Mouse (Mus musculus) forebrain, embryonic 13.5 days (tissue): ENCODE measurements around the gene Rars2. TPM values are rescaled to one million over a fixed set of nuclear protein-coding genes. Genes with fewer than 3 reads are reported as not detected.

Experiments
- ATAC-seq: fragments of 200-750 bp; cut with Nextera tagmentation; 2 replicates; pipeline ENCODE4 v1.8.0; 2017
- H3K27ac ChIP-seq: fragments of 300-500 bp; sonication (generic); 2 replicates; pipeline ENCODE4 v1.5.1; 2015; ENCODE audit warnings: inconsistent platforms, mild to moderate bottlenecking, moderate library complexity
- H3K27me3 ChIP-seq: fragments of 300-500 bp; sonication (generic); 2 replicates; pipeline ENCODE4 v1.6.1; 2015; ENCODE audit warnings: mild to moderate bottlenecking, inconsistent platforms
- H3K36me3 ChIP-seq: fragments of 300-500 bp; sonication (generic); 2 replicates; pipeline ENCODE4 v1.6.1; 2015; ENCODE audit warnings: mild to moderate bottlenecking, inconsistent platforms; ENCODE audit not compliant: poor library complexity, severe bottlenecking
- H3K4me1 ChIP-seq: fragments of 300-500 bp; sonication (generic); 2 replicates; pipeline ENCODE4 v1.6.1; 2015; ENCODE audit warnings: inconsistent platforms
- H3K4me2 ChIP-seq: fragments of 300-500 bp; sonication (generic); 2 replicates; pipeline ENCODE4 v1.6.1; 2015; ENCODE audit warnings: inconsistent platforms, mild to moderate bottlenecking, moderate library complexity
- H3K4me3 ChIP-seq: fragments of 300-500 bp; sonication (generic); 2 replicates; pipeline ENCODE4 v1.5.1; 2015; ENCODE audit warnings: mild to moderate bottlenecking, inconsistent platforms
- H3K9ac ChIP-seq: fragments of 300-500 bp; sonication (generic); 2 replicates; pipeline ENCODE4 v1.6.1; 2015; ENCODE audit warnings: mild to moderate bottlenecking, inconsistent platforms
- H3K9me3 ChIP-seq: fragments of 300-500 bp; sonication (generic); replicated peaks from 2 replicates; pipeline ENCODE4 v1.6.1; 2016; ENCODE audit warnings: inconsistent platforms
- WGBS: fragments of 180-500 bp; shearing (Covaris S2); methylation state at CpG from one replicate; pipeline ENCODE4 v1.1.7; 2015; 5-methylcytosine and 5-hydroxymethylcytosine counted together
- polyA plus RNA-seq: library from polyadenylated mRNA; unstranded; fragments of >200 nt; fragmentation: Nextera tagmentation; extraction: Ambion mirVana; gene quantifications from 2 replicates; pipeline ENCODE4 v1.2.1, GENCODE M21; 2015

The Rars2 gene
- polyA plus RNA-seq, 1 experiment from 2014 or later, result 68.7 TPM

DNA sequence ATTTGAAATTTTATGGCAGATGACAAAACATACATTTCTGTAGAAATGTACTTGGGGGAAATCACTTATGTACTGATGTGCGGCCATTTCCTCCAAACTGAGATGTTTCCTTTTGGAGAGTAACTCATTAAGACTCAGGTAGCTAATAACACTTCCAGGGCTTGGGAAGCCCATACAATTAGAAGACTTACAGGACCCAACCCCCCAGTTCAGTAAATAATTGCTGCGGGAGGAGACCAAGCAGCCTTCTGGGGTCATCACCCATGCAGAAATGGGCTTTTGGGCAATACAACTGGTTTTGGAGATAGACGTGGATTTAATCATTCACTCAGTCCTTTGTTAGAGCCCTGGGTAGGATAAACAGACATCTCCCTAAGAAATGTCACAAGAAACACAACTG is 92.5 kb downstream of the Rars2 start:
- H3K4me2 ChIP-seq, result no peak overlapping the region
- no peak overlapping the region for H3K9ac ChIP-seq
- H3K4me1 ChIP-seq, result no peaks in the 10 kb centered on the region
- H3K4me3 ChIP-seq, result no peak overlapping the region
- peaks cover 4% of the 10 kb centered on the region; the same call in 1 of the 2 replicates for H3K9me3 ChIP-seq
- H3K27me3 ChIP-seq, result no peaks in the 10 kb centered on the region
- WGBS, result 76% methylated on average over 3 of the region's 3 CpGs
- H3K27ac ChIP-seq, result no peak overlapping the region
- H3K36me3 ChIP-seq, result no peaks in the 10 kb centered on the region
- ATAC-seq, result no peak

DNA sequence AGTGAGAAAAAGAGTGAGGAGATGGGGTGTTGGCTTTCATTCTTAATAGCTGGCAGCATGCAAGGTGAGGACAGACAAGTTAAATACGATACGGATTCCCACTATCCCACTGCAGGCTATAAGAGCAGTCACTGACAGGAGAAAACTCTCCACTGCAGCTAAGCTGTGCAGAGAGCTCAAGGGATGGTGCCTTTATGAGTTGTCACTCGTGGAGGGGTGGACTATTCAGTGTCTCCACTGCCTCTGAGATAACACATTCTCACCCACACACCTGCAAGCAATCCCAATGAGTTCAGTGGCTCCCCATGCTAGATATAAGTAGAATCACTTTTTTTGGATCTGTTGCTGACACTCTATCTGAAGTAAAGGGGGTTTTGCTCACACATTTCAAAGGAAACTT is 93.4 kb downstream of the Rars2 start:
- H3K4me3 ChIP-seq, result no peak overlapping the region
- H3K27me3 ChIP-seq, result no peaks in the 10 kb centered on the region
- H3K36me3 ChIP-seq, result no peaks in the 10 kb centered on the region
- H3K4me2 ChIP-seq, result no peak overlapping the region
- WGBS, result 89% methylated on average over 3 of the region's 3 CpGs
- no peaks in the 10 kb centered on the region for H3K4me1 ChIP-seq
- no peak overlapping the region for H3K9ac ChIP-seq
- peaks cover 4% of the 10 kb centered on the region; the same call in 1 of the 2 replicates for H3K9me3 ChIP-seq
- no peak overlapping the region for H3K27ac ChIP-seq
- ATAC-seq, result no peak

Other genes starting within 250 kb of the Rars2 start
- gene Akirin2, start 64.0 kb upstream of the Rars2 start, polyA plus RNA-seq, result 64.2 and 82.8 TPM in 2 replicates
- 91.7 and 97.2 TPM in 2 replicates for gene Orc3, start within 50 bp of the Rars2 start, polyA plus RNA-seq
- 49.9 and 53.6 TPM in 2 replicates for gene Slc35a1, start 72.5 kb downstream of the Rars2 start, polyA plus RNA-seq
- gene Cfap206, start 115.2 kb downstream of the Rars2 start, polyA plus RNA-seq, result 1.4 and 1.6 TPM in 2 replicates
- gene Gm136, start 141.3 kb downstream of the Rars2 start, polyA plus RNA-seq, result not detected in 2 replicates
- 51.0 and 56.2 TPM in 2 replicates for gene Smim8, start 163.5 kb downstream of the Rars2 start, polyA plus RNA-seq